Mouse (Mus musculus) mesoderm, embryonic 11.5 days (tissue): ENCODE measurements around the gene Slain1.

ENCODE experiments used
- DNase-seq: peaks from one replicate; pipeline ENCODE4 v3.0.0-alpha.2; 2012; ENCODE audit warnings: low read depth, low spot score

Gene Slain1

GRCm38 (mm10) chr14:103649896-103650334 lies at the start of gene Slain1:
TSS of gene Slain1 (plus strand) at chr14:103650228.
- DNase-seq: peak; percentile 90

- no peak for DNase-seq
These were observed 42.0 kb upstream of the Slain1 start for GRCm38 (mm10) chr14:103608063-103608462.

- no peak for DNase-seq
These were observed 36.3 kb upstream of the Slain1 start for GRCm38 (mm10) chr14:103613573-103614271.

GRCm38 (mm10) chr14:103614272-103614587 lies 35.8 kb upstream of the Slain1 start:
- DNase-seq: no peak

- DNase-seq: no peak
These were observed 30.3 kb upstream of the Slain1 start for GRCm38 (mm10) chr14:103619756-103620155.

- no peak for DNase-seq
These were observed 28.8 kb upstream of the Slain1 start for GRCm38 (mm10) chr14:103621207-103621606.

GRCm38 (mm10) chr14:103626100-103626499 lies 23.9 kb upstream of the Slain1 start:
- no peak for DNase-seq

- no peak for DNase-seq
These were observed 20.2 kb upstream of the Slain1 start for GRCm38 (mm10) chr14:103629639-103630364.

GRCm38 (mm10) chr14:103630545-103630944 lies 19.5 kb upstream of the Slain1 start:
- no peak for DNase-seq

- DNase-seq: peak; percentile 58
These were observed 6.1 kb upstream of the Slain1 start for GRCm38 (mm10) chr14:103643933-103644332.

GRCm38 (mm10) chr14:103647981-103648380 lies 2.0 kb upstream of the Slain1 start:
- DNase-seq: no peak

GRCm38 (mm10) chr14:103648623-103649255 lies 1.3 kb upstream of the Slain1 start:
- peak; percentile 66 for DNase-seq

GRCm38 (mm10) chr14:103649302-103649701 lies 726 bp upstream of the Slain1 start:
- no peak for DNase-seq

GRCm38 (mm10) chr14:103650413-103651101 lies 529 bp downstream of the Slain1 start:
- peak; percentile 62 for DNase-seq

- no peak for DNase-seq
These were observed 1.1 kb downstream of the Slain1 start for GRCm38 (mm10) chr14:103651106-103651505.

GRCm38 (mm10) chr14:103651562-103651961 lies 1.5 kb downstream of the Slain1 start:
- DNase-seq: no peak

GRCm38 (mm10) chr14:103652524-103652923 lies 2.5 kb downstream of the Slain1 start:
- no peak for DNase-seq

- no peak for DNase-seq
These were observed 3.8 kb downstream of the Slain1 start for GRCm38 (mm10) chr14:103653800-103654199.

- DNase-seq: no peak
These were observed 5.4 kb downstream of the Slain1 start for GRCm38 (mm10) chr14:103655448-103655847.

GRCm38 (mm10) chr14:103657876-103658275 lies 7.8 kb downstream of the Slain1 start:
- no peak for DNase-seq

- DNase-seq: no peak
These were observed 13.0 kb downstream of the Slain1 start for GRCm38 (mm10) chr14:103663026-103663425.

GRCm38 (mm10) chr14:103664391-103664790 lies 14.4 kb downstream of the Slain1 start:
- no peak for DNase-seq
